Mouse (Mus musculus): ENCODE data around the gene Uox. TPM values are rescaled to one million over a fixed set of nuclear protein-coding genes. Genes with fewer than 3 reads are reported as not detected.

The Uox gene
- total RNA-seq, 2 experiments from 2014 or later: 1.9 TPM; not detected in 1

DNA sequence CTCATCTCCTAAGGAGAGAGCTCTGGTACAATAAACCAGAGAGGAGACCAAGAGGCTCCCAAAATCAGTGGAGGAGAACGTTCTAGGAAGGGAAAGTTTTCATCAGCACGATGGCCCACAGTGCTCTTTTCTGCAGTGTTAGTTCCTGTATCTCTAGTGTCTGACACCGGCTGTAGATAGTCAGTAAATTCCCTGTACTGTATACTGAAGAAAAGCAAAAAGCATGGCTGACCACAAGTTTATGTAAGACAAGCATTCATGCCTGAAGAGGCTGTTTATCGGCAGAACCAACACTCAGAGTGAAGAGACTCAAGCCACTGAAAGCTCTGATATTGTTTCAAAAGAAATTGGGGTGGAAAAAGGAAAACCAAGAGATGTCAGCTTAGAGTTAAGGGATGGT lies 13.3 kb downstream of the Uox start:
- no peak for DNase-seq (ENCODE audit: low spot score in 2 of 2)

DNA sequence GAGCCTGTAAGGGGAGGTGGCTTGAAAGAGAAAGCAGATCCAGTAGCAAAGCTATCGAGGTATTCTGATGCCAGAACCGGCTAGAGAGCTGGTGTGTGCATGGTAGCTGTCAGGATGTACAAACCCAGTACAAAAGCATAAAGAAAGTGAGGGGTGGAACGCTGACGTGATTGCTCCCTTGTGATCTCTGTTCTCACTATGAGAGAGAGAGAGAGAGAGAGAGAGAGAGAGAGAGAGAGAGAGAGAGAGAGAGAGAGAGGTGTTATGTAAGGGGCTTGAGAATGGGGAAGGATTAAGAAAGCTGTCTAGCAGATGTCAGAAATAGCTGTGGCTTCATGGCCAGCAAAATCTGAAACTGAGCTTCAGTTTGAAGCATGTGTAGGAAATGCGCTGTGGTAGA lies 13.7 kb downstream of the Uox start:
- DNase-seq (ENCODE audit: low spot score in 2 of 2): no peak

DNA sequence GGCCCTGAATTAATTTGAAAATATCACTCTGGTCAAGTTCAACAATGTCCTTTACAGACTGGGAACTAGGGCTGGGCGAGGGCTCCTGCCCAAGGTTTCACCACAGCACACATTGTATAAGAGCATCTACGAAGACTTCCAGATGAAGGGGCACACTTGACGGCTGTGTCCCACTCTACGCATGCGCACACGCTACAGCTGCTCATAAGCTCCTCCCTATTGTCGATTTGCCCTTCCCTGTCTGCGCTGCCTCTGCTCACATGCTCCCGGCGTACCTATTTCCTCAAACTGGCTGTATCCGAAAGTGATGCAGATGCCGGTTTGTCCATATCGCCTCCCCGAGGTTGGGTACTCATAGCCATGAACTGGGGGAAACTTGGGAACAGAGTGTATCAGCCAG lies 16.4 kb downstream of the Uox start:
- DNase-seq (ENCODE audit: low spot score in 2 of 2): no peak

GRCm38 (mm10) chr3:146589523-146589922 lies 19.3 kb downstream of the Uox start:
- DNase-seq (ENCODE audit: low spot score in 2 of 2): no peak

DNA sequence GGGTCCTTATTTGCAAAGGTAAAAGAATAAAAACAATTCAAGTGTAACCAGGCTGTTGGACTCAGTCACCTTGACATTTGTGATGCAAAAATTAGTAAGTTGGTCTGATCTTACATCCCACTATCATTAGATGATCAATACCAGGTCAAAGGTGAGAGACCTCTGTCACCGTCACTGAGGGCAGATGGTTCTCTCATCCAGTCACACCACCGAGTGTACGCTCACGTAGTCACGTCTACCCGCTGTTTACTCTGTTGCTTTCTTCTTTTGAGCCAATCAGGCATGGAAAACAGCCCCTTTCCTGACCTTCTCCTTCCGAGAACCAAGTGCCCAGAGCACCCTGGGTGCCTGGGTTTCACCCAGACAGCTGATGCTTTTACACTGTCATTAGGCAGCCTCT lies 20.9 kb downstream of the Uox start:
- DNase-seq (ENCODE audit: low spot score in 2 of 2): no peak

GRCm38 (mm10) chr3:146591601-146592000 lies 21.4 kb downstream of the Uox start:
- no peak for DNase-seq (ENCODE audit: low spot score in 2 of 2)

- no peak for DNase-seq (ENCODE audit: low spot score in 2 of 2)
These were observed 25.2 kb downstream of the Uox start for GRCm38 (mm10) chr3:146595440-146595839.

- no peak for DNase-seq (ENCODE audit: low spot score in 2 of 2)
These were observed 26.2 kb downstream of the Uox start for GRCm38 (mm10) chr3:146596387-146596786.

- no peak for DNase-seq (ENCODE audit: low spot score in 2 of 2)
These were observed 26.6 kb downstream of the Uox start for GRCm38 (mm10) chr3:146596864-146597263.

- no peak for DNase-seq (ENCODE audit: low spot score in 2 of 2)
These were observed 28.2 kb downstream of the Uox start for GRCm38 (mm10) chr3:146598411-146598810.

- DNase-seq (ENCODE audit: low spot score in 2 of 2): no peak
These were observed 29.1 kb downstream of the Uox start for GRCm38 (mm10) chr3:146599198-146599900.

- no peak for DNase-seq (ENCODE audit: low spot score in 2 of 2)
These were observed 31.0 kb downstream of the Uox start for GRCm38 (mm10) chr3:146601205-146601604.

DNA sequence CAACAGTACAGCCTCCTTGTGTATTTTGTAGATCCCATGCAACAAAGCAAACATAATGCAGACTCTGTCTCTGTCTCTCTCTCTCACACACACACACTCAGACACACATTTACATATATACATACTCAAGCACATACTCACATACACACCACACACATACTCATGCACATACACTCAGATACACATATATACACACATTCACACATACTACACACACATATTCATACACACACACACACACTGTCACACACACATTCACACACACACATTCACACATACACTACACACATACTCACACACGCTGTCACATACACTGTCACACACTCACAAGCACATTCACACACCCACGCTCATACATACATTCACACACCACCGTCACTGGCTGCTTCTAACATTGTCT lies 32.3 kb downstream of the Uox start:
- DNase-seq (ENCODE audit: low spot score in 2 of 2): no peak

- no peak for DNase-seq (ENCODE audit: low spot score in 2 of 2)
These were observed 34.4 kb downstream of the Uox start for GRCm38 (mm10) chr3:146604647-146605046.

DNA sequence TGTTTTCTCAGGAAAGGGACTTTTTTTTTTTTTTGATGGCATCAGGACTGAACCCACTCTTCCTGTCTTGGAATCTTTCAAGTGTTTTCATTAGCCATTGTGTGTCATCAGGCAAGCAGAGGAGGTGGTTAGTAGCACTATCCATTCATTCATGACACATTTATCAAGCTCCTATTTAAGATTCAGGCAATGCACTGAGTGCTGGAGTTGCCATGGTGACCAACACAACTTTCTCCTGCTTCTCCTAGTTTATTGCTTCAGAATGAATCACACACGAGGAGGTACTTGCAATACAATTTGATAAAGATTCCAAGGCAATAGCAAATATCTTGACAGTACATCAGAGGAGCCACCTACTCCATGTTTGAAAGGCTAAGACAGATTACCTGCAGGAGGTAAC lies 37.1 kb downstream of the Uox start:
- no peak for DNase-seq (ENCODE audit: low spot score in 2 of 2)

DNA sequence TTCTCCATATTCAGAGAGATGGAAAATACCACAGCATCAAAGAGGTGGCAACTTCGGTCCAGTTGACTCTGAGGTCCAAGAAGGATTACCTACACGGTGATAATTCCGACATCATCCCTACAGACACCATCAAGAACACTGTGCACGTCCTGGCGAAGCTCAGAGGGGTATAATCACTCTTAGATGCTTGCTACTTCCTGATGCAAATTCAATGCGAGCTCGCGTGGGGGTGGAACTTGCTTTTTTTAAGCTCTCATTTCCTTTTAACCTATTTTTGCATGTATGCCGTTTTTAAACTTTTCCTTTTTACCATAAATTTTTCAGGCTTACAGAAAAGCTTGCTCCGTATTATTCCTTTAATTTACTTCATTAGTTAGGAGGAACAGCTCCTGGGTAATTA lies 40.1 kb downstream of the Uox start:
- no peak for DNase-seq (ENCODE audit: low spot score in 2 of 2)

GRCm38 (mm10) chr3:146611261-146611660 lies 41.0 kb downstream of the Uox start:
- no peak for DNase-seq (ENCODE audit: low spot score in 2 of 2)

DNA sequence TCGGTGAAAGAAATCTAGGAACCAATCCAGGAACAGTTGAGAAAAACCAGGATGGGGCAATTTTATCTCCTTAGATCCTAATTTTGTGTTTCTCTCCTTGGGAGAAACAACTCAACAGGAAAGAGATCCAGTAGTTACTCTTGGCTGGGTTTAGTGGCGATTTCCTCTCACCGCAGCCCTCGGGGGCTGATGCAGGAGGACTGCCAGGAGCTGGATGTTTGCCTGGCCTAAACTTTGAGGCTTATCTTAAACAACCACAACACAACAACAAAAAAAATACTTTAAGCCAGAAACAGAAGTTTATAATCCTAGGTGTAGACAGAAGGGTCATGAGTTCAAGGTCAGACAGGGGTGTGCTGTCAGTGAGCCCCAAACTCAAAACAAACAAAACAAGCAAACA lies 41.6 kb downstream of the Uox start:
- no peak for DNase-seq (ENCODE audit: low spot score in 2 of 2)

GRCm38 (mm10) chr3:146615496-146615895 lies 45.3 kb downstream of the Uox start, which contains the start of gene Dnase2b:
TSS of gene Dnase2b (minus strand) at chr3:146615596.
- no peak for DNase-seq (ENCODE audit: low spot score in 2 of 2)

GRCm38 (mm10) chr3:146616533-146617283 lies 46.5 kb downstream of the Uox start:
- DNase-seq (ENCODE audit: low spot score in 2 of 2): no peak

DNA sequence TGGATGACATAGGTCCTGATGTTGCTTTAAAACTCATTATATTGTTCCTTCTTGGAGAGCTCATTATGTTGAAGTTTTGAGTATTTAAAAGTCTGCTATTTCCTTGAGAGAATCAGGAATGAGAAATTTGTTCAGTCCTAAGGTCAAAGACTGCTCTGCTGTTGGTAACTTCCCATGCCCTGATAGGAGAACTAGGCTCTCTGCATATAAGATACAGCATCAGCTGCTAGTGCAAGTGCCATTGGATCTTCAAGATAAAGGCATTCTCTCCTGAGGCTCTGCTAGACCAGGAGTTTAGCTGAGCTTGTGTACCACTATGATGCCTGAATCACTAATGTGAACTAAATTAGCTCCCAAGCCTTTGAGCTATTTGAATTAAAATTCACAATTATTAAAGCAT lies 47.7 kb downstream of the Uox start:
- DNase-seq (ENCODE audit: low spot score in 2 of 2): no peak

DNA sequence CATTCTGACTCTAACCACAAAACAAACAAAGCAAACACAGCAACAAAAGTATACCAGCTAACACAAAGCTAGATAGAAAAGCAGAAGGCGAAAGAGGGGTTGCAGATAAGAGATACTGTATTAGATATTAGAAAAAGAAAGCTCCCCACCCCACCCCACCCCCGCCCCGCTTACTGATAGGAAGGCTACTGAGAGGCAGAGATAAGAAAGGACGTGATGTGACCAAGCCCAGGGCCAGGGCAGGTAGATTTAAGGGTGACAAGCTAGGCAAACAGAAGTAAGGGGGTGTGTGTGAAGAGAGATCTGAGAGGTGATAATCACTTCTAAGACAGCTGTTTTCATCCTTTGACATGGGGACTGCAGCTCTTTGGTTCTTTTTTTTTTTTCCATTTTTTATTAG lies 48.1 kb downstream of the Uox start:
- DNase-seq (ENCODE audit: low spot score in 2 of 2): no peak

DNA sequence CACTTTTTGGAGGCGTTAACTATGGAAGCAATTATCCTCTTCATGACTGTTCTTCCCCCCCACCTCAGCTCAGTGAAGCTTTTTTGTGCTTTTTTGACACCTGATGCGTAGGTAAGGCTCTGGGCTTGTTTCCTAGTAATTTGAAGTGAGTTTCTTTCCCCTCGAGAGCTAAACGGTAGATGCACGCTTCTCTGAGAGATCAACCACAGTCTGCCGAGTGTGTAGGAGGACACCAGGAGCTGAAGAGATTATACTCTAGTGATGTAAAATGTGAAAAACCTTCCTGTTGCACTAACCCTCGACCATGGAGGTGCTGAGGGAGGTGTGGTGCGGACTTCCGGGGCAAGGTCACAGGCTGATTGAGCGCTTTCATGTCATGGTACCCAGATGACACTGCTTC lies 49.9 kb downstream of the Uox start:
- DNase-seq (ENCODE audit: low spot score in 2 of 2): no peak

Measured in gastrocnemius, postnatal 4 days (tissue).